Mouse (Mus musculus) ES-Bruce4 (cell line): ENCODE data around the gene Csf1.

Source experiments
- CTCF ChIP-seq: IDR thresholded peaks from one replicate; pipeline ENCODE4 v1.8.1; 2011; ENCODE audit warnings: low read depth, low read length
- POLR2A ChIP-seq: IDR thresholded peaks from one replicate; pipeline ENCODE4 v1.8.1; 2011; ENCODE audit warnings: low read length; ENCODE audit not compliant: insufficient read depth

DNA sequence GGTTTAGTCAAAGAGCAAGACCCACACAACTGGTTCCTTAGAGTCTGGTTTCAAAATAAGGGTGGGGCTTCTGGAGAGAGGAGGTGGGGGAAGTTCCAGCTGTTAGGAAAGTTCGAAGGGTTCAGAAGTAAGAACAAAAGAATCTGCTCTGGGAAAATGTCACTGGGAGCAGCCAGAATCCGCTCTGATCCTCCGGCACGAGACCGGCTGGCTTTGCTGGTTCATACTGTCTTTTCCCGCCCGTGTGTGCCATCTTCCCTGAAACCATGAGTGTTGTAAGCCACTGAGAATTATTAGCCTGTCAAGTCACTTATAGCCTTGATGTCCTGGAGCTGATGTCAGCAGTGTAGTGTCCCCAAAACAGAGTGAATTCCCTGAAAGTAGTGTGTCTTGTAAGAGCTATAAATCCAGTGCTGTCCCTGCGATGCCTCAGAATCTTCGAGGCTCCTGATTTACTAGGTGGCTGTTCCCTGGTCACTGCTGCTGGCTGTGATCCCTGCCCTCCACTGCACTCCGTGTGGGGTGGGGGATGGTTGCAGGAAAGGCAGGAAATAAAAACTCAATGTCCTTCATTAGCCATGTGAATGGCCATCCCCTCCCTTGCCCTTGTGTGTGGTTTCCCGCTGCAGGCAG lies 26.8 kb upstream of the Csf1 start:
- TF ChIP-seq CTCF (no peak), POLR2A (no peak)
